Mouse (Mus musculus): ENCODE results near the gene Pygb.

Gene Pygb

GRCm38 (mm10) chr2:150793320-150793719 lies 6.8 kb downstream of the Pygb start:
- DNase-seq = no peak

- DNase-seq = no peak
These were observed 11.5 kb downstream of the Pygb start for GRCm38 (mm10) chr2:150798084-150798483.

GRCm38 (mm10) chr2:150800616-150801015 lies 14.1 kb downstream of the Pygb start:
- no peak for DNase-seq

- peak in 1 of 2 experiments; percentile 23 for DNase-seq
These were observed 16.5 kb downstream of the Pygb start for GRCm38 (mm10) chr2:150803035-150803434.

GRCm38 (mm10) chr2:150808381-150808780 lies 21.8 kb downstream of the Pygb start:
- DNase-seq = no peak

- no peak for DNase-seq
These were observed 22.3 kb downstream of the Pygb start for GRCm38 (mm10) chr2:150808812-150809211.

GRCm38 (mm10) chr2:150810603-150811002 lies 24.1 kb downstream of the Pygb start:
- DNase-seq = no peak

- DNase-seq = no peak
These were observed 26.3 kb downstream of the Pygb start for GRCm38 (mm10) chr2:150812816-150813215.

- DNase-seq = no peak
These were observed 30.3 kb downstream of the Pygb start for GRCm38 (mm10) chr2:150816676-150817402.

- DNase-seq = no peak
These were observed 32.2 kb downstream of the Pygb start for GRCm38 (mm10) chr2:150818742-150819141.

- no peak for DNase-seq
These were observed 34.2 kb downstream of the Pygb start for GRCm38 (mm10) chr2:150820720-150821119.

GRCm38 (mm10) chr2:150822987-150823386 lies 36.5 kb downstream of the Pygb start:
- DNase-seq = no peak

- DNase-seq = no peak
These were observed 39.9 kb downstream of the Pygb start for GRCm38 (mm10) chr2:150826426-150826825.

GRCm38 (mm10) chr2:150828164-150828563 lies 41.6 kb downstream of the Pygb start:
- DNase-seq = no peak

- DNase-seq = no peak
These were observed 42.1 kb downstream of the Pygb start for GRCm38 (mm10) chr2:150828654-150829053.

GRCm38 (mm10) chr2:150830011-150830410 lies 43.5 kb downstream of the Pygb start:
- DNase-seq = no peak

GRCm38 (mm10) chr2:150830911-150831441 lies 44.4 kb downstream of the Pygb start:
- DNase-seq = peak; percentile 39 to 55

GRCm38 (mm10) chr2:150832029-150832428 lies 45.5 kb downstream of the Pygb start:
- DNase-seq = no peak

GRCm38 (mm10) chr2:150834616-150835015 lies 48.1 kb downstream of the Pygb start:
- no peak for DNase-seq

- DNase-seq = no peak
These were observed 49.4 kb downstream of the Pygb start for GRCm38 (mm10) chr2:150835975-150836374.

GRCm38 (mm10) chr2:150836906-150837305 lies 50.4 kb downstream of the Pygb start:
- DNase-seq = no peak

- DNase-seq = no peak
These were observed 51.2 kb downstream of the Pygb start for GRCm38 (mm10) chr2:150837781-150838180.

GRCm38 (mm10) chr2:150839686-150840471 lies 53.3 kb downstream of the Pygb start:
- no peak for DNase-seq

- no peak for DNase-seq
These were observed 54.6 kb downstream of the Pygb start for GRCm38 (mm10) chr2:150841109-150841508.
